Comparison of ENCODE assay signal across 13 mouse cellular contexts in genomic region chr6:125600669-125601068, GRCm38 (mm10). TPM values are rescaled to one million over a fixed set of nuclear protein-coding genes. Genes with fewer than 3 reads are reported as not detected.
DNase-seq lines count a peak whose midpoint lies in the region; ATAC-seq and TF ChIP-seq lines count a peak whose summit lies in the region.
"Had no signal": no experiment of that assay in that cellular context is flagged by ENCODE, and none has a peak within 500 bp of the region (broad histone marks: within the 10 kb centered on the region; RNA-seq: fewer than 3 reads in every experiment).

No protein-coding gene starts in this region.

- no peak for DNase-seq in heart, embryonic 10.5 days (ENCODE audit: low spot score)
- no peak for DNase-seq in limb, embryonic 10.5 days (ENCODE audit: low spot score)
- no peak for DNase-seq in stomach, postnatal 0 days (ENCODE audit: low spot score)
- no peak for DNase-seq in embryo, embryonic 9.5 days (ENCODE audit: extremely low spot score)

- WGBS in heart, embryonic 10.5 days = 76% methylated on average over 8 of the region's 8 CpGs
- WGBS in heart, embryonic 12.5 days = 70% methylated on average over 8 of the region's 8 CpGs
- WGBS in limb, embryonic 15.5 days = 76% methylated on average over 8 of the region's 8 CpGs
- 75% methylated on average over 8 of the region's 8 CpGs for WGBS in limb, embryonic 10.5 days
- WGBS in stomach, embryonic 16.5 days = 68% methylated on average over 8 of the region's 8 CpGs
- WGBS in stomach, postnatal 0 days = 80% methylated on average over 8 of the region's 8 CpGs
- WGBS in embryonic facial prominence, embryonic 15.5 days = 76% methylated on average over 8 of the region's 8 CpGs

- peaks cover 27% of the 10 kb centered on the region for H3K4me1 ChIP-seq in heart, embryonic 10.5 days
- peaks cover 10% of the 10 kb centered on the region for H3K4me1 ChIP-seq in heart, embryonic 12.5 days (replicated peaks)
- H3K4me1 ChIP-seq in limb, embryonic 15.5 days = peaks cover 35% of the 10 kb centered on the region
- H3K4me1 ChIP-seq in limb, embryonic 10.5 days = peaks cover 20% of the 10 kb centered on the region
- peaks cover 24% of the 10 kb centered on the region for H3K4me1 ChIP-seq in stomach, embryonic 16.5 days (ENCODE audit: control insufficient read depth, insufficient read depth, low read length)
- peaks cover 6% of the 10 kb centered on the region; the same call in 1 of the 2 replicates for H3K4me1 ChIP-seq in stomach, postnatal 0 days (replicated peaks; ENCODE audit: control insufficient read depth, insufficient read depth)
- peaks cover 39% of the 10 kb centered on the region for H3K4me1 ChIP-seq in embryonic facial prominence, embryonic 15.5 days
- H3K4me1 ChIP-seq: forebrain, embryonic 13.5 days had no signal

- H3K9ac ChIP-seq in heart, embryonic 12.5 days = no peak overlapping the region
- no peak overlapping the region for H3K9ac ChIP-seq in limb, embryonic 15.5 days
- H3K9ac ChIP-seq in stomach, embryonic 16.5 days (ENCODE audit: low read length) = 0 out of 2 replicates have a peak overlapping the region, but pooled peaks have one; percentile 11
- H3K9ac ChIP-seq in stomach, postnatal 0 days (ENCODE audit: low read length) = no peak overlapping the region
- 0 out of 2 replicates have a peak overlapping the region, but pooled peaks have one; percentile 15 for H3K9ac ChIP-seq in embryonic facial prominence, embryonic 15.5 days
- H3K9ac ChIP-seq: forebrain, embryonic 13.5 days; hindbrain, embryonic 13.5 days had no signal

- ATAC-seq in heart, embryonic 12.5 days (ENCODE audit: insufficient number of reproducible peaks, low FRiP score) = no peak
- no peak for ATAC-seq in limb, embryonic 15.5 days (ENCODE audit: insufficient number of reproducible peaks, low FRiP score, low TSS enrichment, low read depth)
- ATAC-seq in stomach, embryonic 16.5 days (ENCODE audit: insufficient read depth, low FRiP score) = no peak
- no peak for ATAC-seq in stomach, postnatal 0 days (ENCODE audit: low FRiP score, low TSS enrichment)
- no peak for ATAC-seq in embryonic facial prominence, embryonic 15.5 days (ENCODE audit: insufficient number of reproducible peaks, low FRiP score, low TSS enrichment, low read depth)
- ATAC-seq: hindbrain, postnatal 0 days had no signal

- H3K4me2 ChIP-seq in heart, embryonic 12.5 days = no peak overlapping the region
- no peak overlapping the region for H3K4me2 ChIP-seq in limb, embryonic 15.5 days
- H3K4me2 ChIP-seq in stomach, embryonic 16.5 days (ENCODE audit: low read depth, low read length) = no peak overlapping the region
- no peak overlapping the region for H3K4me2 ChIP-seq in stomach, postnatal 0 days (replicated peaks; ENCODE audit: low read depth)
- no peak overlapping the region for H3K4me2 ChIP-seq in embryonic facial prominence, embryonic 15.5 days (replicated peaks)
- H3K4me2 ChIP-seq: forebrain, embryonic 13.5 days; hindbrain, embryonic 13.5 days had no signal

- H3K27ac ChIP-seq in heart, embryonic 10.5 days = 0 out of 2 replicates have a peak overlapping the region, but pooled peaks have one; percentile 19
- no peak overlapping the region for H3K27ac ChIP-seq in heart, embryonic 12.5 days (ENCODE audit: poor library complexity, severe bottlenecking)
- H3K27ac ChIP-seq in limb, embryonic 15.5 days = peak overlapping the region; percentile 47; the same call in 1 of the 2 replicates
- no peak overlapping the region for H3K27ac ChIP-seq in limb, embryonic 10.5 days
- H3K27ac ChIP-seq in stomach, embryonic 16.5 days (ENCODE audit: low read length) = no peak overlapping the region
- H3K27ac ChIP-seq in stomach, postnatal 0 days (replicated peaks) = no peak overlapping the region
- H3K27ac ChIP-seq in embryonic facial prominence, embryonic 15.5 days (replicated peaks) = no peak overlapping the region
- H3K27ac ChIP-seq: forebrain, embryonic 10.5 days; forebrain, embryonic 13.5 days; hindbrain, embryonic 13.5 days; hindbrain, postnatal 0 days had no signal

- TF ChIP-seq EP300 in stomach, postnatal 0 days (optimal IDR thresholded peaks at IDR 0.05) = no peak

- H3K36me3 ChIP-seq in heart, embryonic 10.5 days = no peaks in the 10 kb centered on the region
- H3K36me3 ChIP-seq in heart, embryonic 12.5 days = no peaks in the 10 kb centered on the region
- H3K36me3 ChIP-seq in limb, embryonic 15.5 days = no peaks in the 10 kb centered on the region
- no peaks in the 10 kb centered on the region for H3K36me3 ChIP-seq in limb, embryonic 10.5 days
- no peaks in the 10 kb centered on the region for H3K36me3 ChIP-seq in stomach, embryonic 16.5 days (ENCODE audit: control insufficient read depth, insufficient read depth, low read length)
- H3K36me3 ChIP-seq in stomach, postnatal 0 days (ENCODE audit: control insufficient read depth, insufficient read depth, low read length) = no peaks in the 10 kb centered on the region
- no peaks in the 10 kb centered on the region for H3K36me3 ChIP-seq in embryonic facial prominence, embryonic 15.5 days
- H3K36me3 ChIP-seq: forebrain, embryonic 10.5 days; hindbrain, embryonic 13.5 days had no signal

- TF ChIP-seq CTCF in stomach, postnatal 0 days (IDR thresholded peaks at IDR 0.05; ENCODE audit: low read depth) = no peak

- peaks cover 14% of the 10 kb centered on the region; the same call in 1 of the 2 replicates for H3K27me3 ChIP-seq in heart, embryonic 10.5 days (ENCODE audit: insufficient read depth, poor library complexity, severe bottlenecking)
- peaks cover 38% of the 10 kb centered on the region for H3K27me3 ChIP-seq in heart, embryonic 12.5 days (replicated peaks)
- peaks cover 5% of the 10 kb centered on the region; the same call in 1 of the 2 replicates for H3K27me3 ChIP-seq in limb, embryonic 15.5 days
- peaks cover 18% of the 10 kb centered on the region; the same call in 1 of the 2 replicates for H3K27me3 ChIP-seq in limb, embryonic 10.5 days (ENCODE audit: low read depth, poor library complexity, severe bottlenecking)
- H3K27me3 ChIP-seq in stomach, embryonic 16.5 days (ENCODE audit: control insufficient read depth, insufficient read depth, low read length) = no peaks in the 10 kb centered on the region; the same call in 1 of the 2 replicates
- H3K27me3 ChIP-seq in stomach, postnatal 0 days (ENCODE audit: control insufficient read depth, insufficient read depth, low read length) = no peaks in the 10 kb centered on the region
- H3K27me3 ChIP-seq in embryonic facial prominence, embryonic 15.5 days = no peaks in the 10 kb centered on the region

- no peak overlapping the region for H3K4me3 ChIP-seq in heart, embryonic 10.5 days
- no peak overlapping the region for H3K4me3 ChIP-seq in heart, embryonic 12.5 days
- H3K4me3 ChIP-seq in limb, embryonic 15.5 days = no peak overlapping the region
- no peak overlapping the region for H3K4me3 ChIP-seq in limb, embryonic 10.5 days
- H3K4me3 ChIP-seq in stomach, embryonic 16.5 days (replicated peaks; ENCODE audit: low read length) = no peak overlapping the region
- no peak overlapping the region for H3K4me3 ChIP-seq in stomach, postnatal 0 days (ENCODE audit: low read depth, low read length)
- no peak overlapping the region for H3K4me3 ChIP-seq in embryonic facial prominence, embryonic 15.5 days (replicated peaks)
- H3K4me3 ChIP-seq: forebrain, embryonic 10.5 days; forebrain, embryonic 13.5 days; hindbrain, embryonic 13.5 days had no signal

- H3K9me3 ChIP-seq in heart, embryonic 10.5 days = no peaks in the 10 kb centered on the region
- H3K9me3 ChIP-seq in heart, embryonic 12.5 days (replicated peaks) = no peaks in the 10 kb centered on the region
- H3K9me3 ChIP-seq in limb, embryonic 15.5 days = no peaks in the 10 kb centered on the region
- H3K9me3 ChIP-seq in limb, embryonic 10.5 days (replicated peaks) = no peaks in the 10 kb centered on the region
- H3K9me3 ChIP-seq in stomach, embryonic 16.5 days (replicated peaks; ENCODE audit: control insufficient read depth, low read length) = no peaks in the 10 kb centered on the region
- no peaks in the 10 kb centered on the region for H3K9me3 ChIP-seq in stomach, postnatal 0 days (ENCODE audit: control insufficient read depth, low read length)
- no peaks in the 10 kb centered on the region for H3K9me3 ChIP-seq in embryonic facial prominence, embryonic 15.5 days (replicated peaks)
- H3K9me3 ChIP-seq: forebrain, embryonic 10.5 days; forebrain, embryonic 13.5 days; hindbrain, embryonic 13.5 days had no signal

RNA-seq across cellular contexts. Expression of gene Vwf, which starts 54.1 kb away (rescaled TPM):
- polyA plus RNA-seq in heart, embryonic 10.5 days (2016; fragmentation: Nextera tagmentation; extraction: Ambion mirVana) = 22.1 and 26.0 TPM in 2 replicates
- polyA plus RNA-seq in heart, embryonic 12.5 days (2016; fragmentation: Nextera tagmentation; extraction: Ambion mirVana) = 19.8 and 21.4 TPM in 2 replicates
- polyA plus RNA-seq in limb, embryonic 15.5 days (2015; fragmentation: Nextera tagmentation; extraction: Ambion mirVana) = 7.9 and 11.3 TPM in 2 replicates
- polyA plus RNA-seq in limb, embryonic 10.5 days (2016; fragmentation: Nextera tagmentation; extraction: Ambion mirVana) = 4.5 and 5.3 TPM in 2 replicates
- 5.4 and 6.9 TPM in 2 replicates for polyA plus RNA-seq in stomach, embryonic 16.5 days (2015; fragmentation: Nextera tagmentation; extraction: Ambion mirVana)
- 7.8 and 9.5 TPM in 2 replicates for polyA plus RNA-seq in stomach, postnatal 0 days (2015; fragmentation: Nextera tagmentation; extraction: Ambion mirVana)
- 8.8 and 9.4 TPM in 2 replicates for polyA plus RNA-seq in embryonic facial prominence, embryonic 15.5 days (2015; fragmentation: Nextera tagmentation; extraction: Ambion mirVana)
- polyA plus RNA-seq: CD4-positive, CD25-positive, alpha-beta regulatory T cell, adult 4 months had no signal

Comparison
In these comparisons a context has a peak if more than half of its experiments do, and no peak if none do; other contexts are left out.
1. H3K27ac ChIP-seq: peak in heart, embryonic 10.5 days (single experiment) and limb, embryonic 15.5 days (single experiment); none in heart, embryonic 12.5 days (single experiment), limb, embryonic 10.5 days (single experiment), stomach, embryonic 16.5 days (single experiment), stomach, postnatal 0 days (single experiment) and embryonic facial prominence, embryonic 15.5 days (single experiment).
2. H3K9ac ChIP-seq: peak in stomach, embryonic 16.5 days (single experiment) and embryonic facial prominence, embryonic 15.5 days (single experiment); none in heart, embryonic 12.5 days (single experiment), limb, embryonic 15.5 days (single experiment) and stomach, postnatal 0 days (single experiment).